Mouse (Mus musculus) CH12F3 (cell line): ENCODE results near the gene Zbtb7b.

ENCODE experiments used
- in situ Hi-C: fragments of 300-500 bp; cut with MboI; formaldehyde crosslinking; loops from 2 replicates; pipeline ENCODE4 v1.14.3; 2020; ENCODE audit warnings: low sequenced_read_pairs

Zbtb7b gene

GRCm38 (mm10) chr3:89390699-89391662 is 3.6 kb downstream of the Zbtb7b start:
- in situ Hi-C loops: no loop called here

- in situ Hi-C loops: no loop called here
Measured at GRCm38 (mm10) chr3:89390111-89390515, 4.5 kb downstream of the Zbtb7b start.

GRCm38 (mm10) chr3:89388901-89389740 is 5.5 kb downstream of the Zbtb7b start:
- in situ Hi-C loops: no loop called here

GRCm38 (mm10) chr3:89388134-89388881 is 6.3 kb downstream of the Zbtb7b start:
- in situ Hi-C loops: no loop called here

GRCm38 (mm10) chr3:89387632-89388031 is 6.9 kb downstream of the Zbtb7b start:
- in situ Hi-C loops: no loop called here

GRCm38 (mm10) chr3:89386438-89387420 is 7.8 kb downstream of the Zbtb7b start:
- in situ Hi-C loops: no loop called here

- in situ Hi-C loops: no loop called here
Measured at GRCm38 (mm10) chr3:89385451-89385850, 9.1 kb downstream of the Zbtb7b start.

GRCm38 (mm10) chr3:89384331-89385076 is 10.1 kb downstream of the Zbtb7b start:
- in situ Hi-C loops: no loop called here

- in situ Hi-C loops: no loop called here
Measured at GRCm38 (mm10) chr3:89383651-89384255, 10.8 kb downstream of the Zbtb7b start.

- in situ Hi-C loops: no loop called here
Measured at GRCm38 (mm10) chr3:89382950-89383349, 11.6 kb downstream of the Zbtb7b start.

- in situ Hi-C loops: no loop called here
Measured at GRCm38 (mm10) chr3:89382033-89382882, 12.3 kb downstream of the Zbtb7b start.

- in situ Hi-C loops: no loop called here
Measured at GRCm38 (mm10) chr3:89381233-89381632, 13.3 kb downstream of the Zbtb7b start.

GRCm38 (mm10) chr3:89380711-89381110 is 13.9 kb downstream of the Zbtb7b start:
- in situ Hi-C loops: no loop called here

GRCm38 (mm10) chr3:89380291-89380690 is 14.3 kb downstream of the Zbtb7b start:
- in situ Hi-C loops: no loop called here

- in situ Hi-C loops: no loop called here
Measured at GRCm38 (mm10) chr3:89379388-89380131, 15.0 kb downstream of the Zbtb7b start.

- in situ Hi-C loops: no loop called here
Measured at GRCm38 (mm10) chr3:89378394-89379067, 16.0 kb downstream of the Zbtb7b start.
